Mouse (Mus musculus): ENCODE results near the gene Olfr317. TPM values are rescaled to one million over a fixed set of nuclear protein-coding genes. Genes with fewer than 3 reads are reported as not detected.

Gene Olfr317
- not detected for total RNA-seq (2023)

GRCm38 (mm10) chr11:58738792-58739262 is at the start of gene Olfr317:
TSS of gene Olfr317 (minus strand) at chr11:58739212.

GRCm38 (mm10) chr11:58782480-58783089 is 43.6 kb upstream of the Olfr317 start, which contains the start of gene Olfr314:
TSS of gene Olfr314 (plus strand) at chr11:58782952.

GRCm38 (mm10) chr11:58772888-58773287 is 33.9 kb upstream of the Olfr317 start, which contains the start of gene Olfr315:
TSS of gene Olfr315 (plus strand) at chr11:58773188.

GRCm38 (mm10) chr11:58752434-58752833 is 13.4 kb upstream of the Olfr317 start, which contains the start of gene Olfr316:
TSS of gene Olfr316 (plus strand) at chr11:58752734.

GRCm38 (mm10) chr11:58723914-58724313 is 15.1 kb downstream of the Olfr317 start, which contains the start of gene Olfr318:
TSS of gene Olfr318 (minus strand) at chr11:58724014.

GRCm38 (mm10) chr11:58698862-58699261 is 40.1 kb downstream of the Olfr317 start, which contains the start of gene Olfr319:
TSS of gene Olfr319 (plus strand) at chr11:58699162.

Other genes with a start within 250 kb of the Olfr317 start
- not detected for gene Olfr332, start 246.7 kb downstream of the Olfr317 start, total RNA-seq (2023)
- not detected for gene Olfr331, start 236.6 kb downstream of the Olfr317 start, total RNA-seq (2023)
- gene Olfr330, start 204.4 kb downstream of the Olfr317 start, total RNA-seq (2023), result not detected
- gene Olfr329-ps, start 192.8 kb downstream of the Olfr317 start, total RNA-seq (2023), result not detected
- gene Olfr328, start 183.6 kb downstream of the Olfr317 start, total RNA-seq (2023), result under 1 TPM; 0.16 to 0.44 TPM
- not detected for gene Olfr224, start 168.7 kb downstream of the Olfr317 start, total RNA-seq (2023)
- not detected for gene Olfr325, start 161.5 kb downstream of the Olfr317 start, total RNA-seq (2023)
- gene Olfr324, start 144.1 kb downstream of the Olfr317 start, total RNA-seq (2023), result not detected
- gene 2210407C18Rik, start 123.1 kb downstream of the Olfr317 start, total RNA-seq (2023), result not detected
- not detected for gene Olfr323, start 108.7 kb downstream of the Olfr317 start, total RNA-seq (2023)
- 1 to 10 TPM in 1 of 2 experiments, under 1 TPM in 1; 0.88 to 1.2 TPM for gene Trim58, start 98.7 kb downstream of the Olfr317 start, total RNA-seq (2023)
- gene Olfr322, start 80.4 kb downstream of the Olfr317 start, total RNA-seq (2023), result under 1 TPM in 1 of 2 experiments, not detected in 1; 0.07 TPM
- not detected for gene Olfr320, start 58.1 kb downstream of the Olfr317 start, total RNA-seq (2023)
- not detected for gene Olfr319, start 40.0 kb downstream of the Olfr317 start, total RNA-seq (2023)
- under 1 TPM; 0.11 to 0.18 TPM for gene Olfr318, start 15.2 kb downstream of the Olfr317 start, total RNA-seq (2023)
- gene Olfr316, start 13.5 kb upstream of the Olfr317 start, total RNA-seq (2023), result not detected
- not detected for gene Olfr315, start 34.0 kb upstream of the Olfr317 start, total RNA-seq (2023)
- not detected for gene Olfr314, start 43.7 kb upstream of the Olfr317 start, total RNA-seq (2023)
- gene Fam183b, start 62.7 kb upstream of the Olfr317 start, total RNA-seq (2023), result not detected
- not detected for gene Olfr313, start 75.8 kb upstream of the Olfr317 start, total RNA-seq (2023)
- not detected for gene Olfr312, start 90.0 kb upstream of the Olfr317 start, total RNA-seq (2023)
- gene Olfr311, start 100.0 kb upstream of the Olfr317 start, total RNA-seq (2023), result not detected
- 1 to 10 TPM; 1.6 to 2.4 TPM for gene Gm12258, start 107.9 kb upstream of the Olfr317 start, total RNA-seq (2023)
- gene 2810021J22Rik, start 128.0 kb upstream of the Olfr317 start, total RNA-seq (2023), result 1 to 10 TPM; 2.2 to 3.8 TPM
- 1 to 10 TPM; 4.5 to 4.9 TPM for gene Zfp39, start 165.0 kb upstream of the Olfr317 start, total RNA-seq (2023)
- gene Btnl10, start 178.7 kb upstream of the Olfr317 start, total RNA-seq (2023), result 1 to 10 TPM; 3.0 to 8.3 TPM
- 10 to 100 TPM; 48.0 to 49.7 TPM for gene Rnf187, start 199.7 kb upstream of the Olfr317 start, total RNA-seq (2023)
- gene Hist3h2ba, start 209.7 kb upstream of the Olfr317 start, total RNA-seq (2023), result 10 to 100 TPM; 14.0 to 44.6 TPM
- gene Hist3h2a, start 215.5 kb upstream of the Olfr317 start, total RNA-seq (2023), result 10 to 100 TPM; 56.8 to 72.0 TPM
- gene Trim17, start 215.5 kb upstream of the Olfr317 start, total RNA-seq (2023), result not detected
- gene Trim11, start 238.9 kb upstream of the Olfr317 start, total RNA-seq (2023), result 10 to 100 TPM; 60.6 to 63.2 TPM